Mouse (Mus musculus): ENCODE data around the gene AI467606. TPM values are rescaled to one million over a fixed set of nuclear protein-coding genes. Genes with fewer than 3 reads are reported as not detected.

Gene AI467606
- total and polyA plus RNA-seq, 2 experiments, result 0.28 to 1.2 TPM

GRCm38 (mm10) chr7:127136181-127137071 lies 45.3 kb downstream of the AI467606 start:
- DNase-seq (ENCODE audit: extremely low read depth, low read depth, low spot score), result no peak
- no peak for TF ChIP-seq POLR2A (IDR thresholded peaks at IDR 0.05; ENCODE audit: extremely low read depth, insufficient read depth, low read length)
- TF ChIP-seq CTCF (IDR thresholded peaks at IDR 0.05; ENCODE audit: low read depth, low read length), result no peak
- no peaks in the 10 kb centered on the region for H3K79me2 ChIP-seq (ENCODE audit: control insufficient read depth, insufficient read depth, low read length)
- H3K36me3 ChIP-seq (ENCODE audit: control insufficient read depth, insufficient read depth, low read length), result no peaks in the 10 kb centered on the region
- no peaks in the 10 kb centered on the region for H3K27me3 ChIP-seq (ENCODE audit: control insufficient read depth, insufficient read depth, low read length)
- WGBS, result 87% methylated on average over 22 of the region's 22 CpGs
- H3K4me3 ChIP-seq (ENCODE audit: insufficient read depth, low read depth, low read length), result no peak overlapping the region
- H3K27ac ChIP-seq (replicated peaks; ENCODE audit: insufficient read depth, low read depth, low read length), result no peak overlapping the region
- no peak overlapping the region for H3K9ac ChIP-seq (ENCODE audit: low read depth, low read length)
- H3K4me1 ChIP-seq (ENCODE audit: control insufficient read depth, insufficient read depth, low read length), result no peaks in the 10 kb centered on the region

GRCm38 (mm10) chr7:127137262-127138017 lies 46.3 kb downstream of the AI467606 start, which contains the start of gene Spn:
Gene Spn, minus strand, starts transcription at chr7:127137823.
- Histone ChIP-seq H3K36me3 (ENCODE audit: control insufficient read depth, insufficient read depth, low read length) (no peaks in the 10 kb centered on the region), H3K27me3 (ENCODE audit: control insufficient read depth, insufficient read depth, low read length) (no peaks in the 10 kb centered on the region), H3K79me2 (ENCODE audit: control insufficient read depth, insufficient read depth, low read length) (no peaks in the 10 kb centered on the region), H3K9ac (ENCODE audit: low read depth, low read length) (no peak within 1 kb of the TSS), H3K27ac (replicated peaks; ENCODE audit: insufficient read depth, low read depth, low read length) (no peak within 1 kb of the TSS), H3K4me3 (ENCODE audit: insufficient read depth, low read depth, low read length) (no peak within 1 kb of the TSS), H3K4me1 (ENCODE audit: control insufficient read depth, insufficient read depth, low read length) (no peaks in the 10 kb centered on the region)
- DNase-seq (ENCODE audit: extremely low read depth, low read depth, low spot score), result no peak
- TF ChIP-seq POLR2A (IDR thresholded peaks at IDR 0.05; ENCODE audit: extremely low read depth, insufficient read depth, low read length) (no peak), CTCF (IDR thresholded peaks at IDR 0.05; ENCODE audit: low read depth, low read length) (no peak)
- WGBS, result 74% methylated on average over 9 of the region's 9 CpGs

- no peaks in the 10 kb centered on the region for H3K36me3 ChIP-seq (ENCODE audit: control insufficient read depth, insufficient read depth, low read length)
- no peak for DNase-seq (ENCODE audit: extremely low read depth, low read depth, low spot score)
- no peak overlapping the region for H3K4me3 ChIP-seq (ENCODE audit: insufficient read depth, low read depth, low read length)
- H3K27me3 ChIP-seq (ENCODE audit: control insufficient read depth, insufficient read depth, low read length), result no peaks in the 10 kb centered on the region
- TF ChIP-seq POLR2A (IDR thresholded peaks at IDR 0.05; ENCODE audit: extremely low read depth, insufficient read depth, low read length) (no peak), CTCF (IDR thresholded peaks at IDR 0.05; ENCODE audit: low read depth, low read length) (no peak)
- H3K4me1 ChIP-seq (ENCODE audit: control insufficient read depth, insufficient read depth, low read length), result no peaks in the 10 kb centered on the region
- no peak overlapping the region for H3K9ac ChIP-seq (ENCODE audit: low read depth, low read length)
- H3K79me2 ChIP-seq (ENCODE audit: control insufficient read depth, insufficient read depth, low read length), result no peaks in the 10 kb centered on the region
- WGBS, result 95% methylated on average over 7 of the region's 7 CpGs
- no peak overlapping the region for H3K27ac ChIP-seq (replicated peaks; ENCODE audit: insufficient read depth, low read depth, low read length)
These were observed 47.9 kb downstream of the AI467606 start for GRCm38 (mm10) chr7:127139100-127139499.

DNA sequence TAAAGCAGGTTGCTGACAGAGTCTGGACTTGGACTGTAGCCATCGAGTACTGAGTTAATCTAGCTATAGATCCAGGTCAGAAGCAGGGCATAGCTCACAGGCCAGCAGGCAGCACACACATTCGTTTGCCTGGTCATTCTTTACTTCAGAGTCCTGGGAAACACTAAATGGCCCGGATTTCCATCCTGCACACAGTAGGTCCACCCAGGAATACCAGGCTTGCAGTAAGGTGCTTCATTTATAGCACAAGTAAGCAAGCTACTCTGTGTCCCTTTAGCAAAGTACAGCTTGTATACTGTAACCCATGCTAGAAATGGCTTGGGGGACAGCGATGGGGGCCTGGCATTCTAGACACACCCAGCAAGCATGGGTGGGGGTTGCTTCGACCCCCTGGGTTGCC lies 48.4 kb downstream of the AI467606 start:
- no peaks in the 10 kb centered on the region for H3K79me2 ChIP-seq (ENCODE audit: control insufficient read depth, insufficient read depth, low read length)
- no peak overlapping the region for H3K4me3 ChIP-seq (ENCODE audit: insufficient read depth, low read depth, low read length)
- H3K27ac ChIP-seq (replicated peaks; ENCODE audit: insufficient read depth, low read depth, low read length), result no peak overlapping the region
- TF ChIP-seq POLR2A (IDR thresholded peaks at IDR 0.05; ENCODE audit: extremely low read depth, insufficient read depth, low read length) (no peak), CTCF (IDR thresholded peaks at IDR 0.05; ENCODE audit: low read depth, low read length) (no peak)
- no peak for DNase-seq (ENCODE audit: extremely low read depth, low read depth, low spot score)
- H3K27me3 ChIP-seq (ENCODE audit: control insufficient read depth, insufficient read depth, low read length), result no peaks in the 10 kb centered on the region
- 45% methylated on average over 5 of the region's 5 CpGs for WGBS
- no peaks in the 10 kb centered on the region for H3K36me3 ChIP-seq (ENCODE audit: control insufficient read depth, insufficient read depth, low read length)
- H3K9ac ChIP-seq (ENCODE audit: low read depth, low read length), result no peak overlapping the region
- no peaks in the 10 kb centered on the region for H3K4me1 ChIP-seq (ENCODE audit: control insufficient read depth, insufficient read depth, low read length)

DNA sequence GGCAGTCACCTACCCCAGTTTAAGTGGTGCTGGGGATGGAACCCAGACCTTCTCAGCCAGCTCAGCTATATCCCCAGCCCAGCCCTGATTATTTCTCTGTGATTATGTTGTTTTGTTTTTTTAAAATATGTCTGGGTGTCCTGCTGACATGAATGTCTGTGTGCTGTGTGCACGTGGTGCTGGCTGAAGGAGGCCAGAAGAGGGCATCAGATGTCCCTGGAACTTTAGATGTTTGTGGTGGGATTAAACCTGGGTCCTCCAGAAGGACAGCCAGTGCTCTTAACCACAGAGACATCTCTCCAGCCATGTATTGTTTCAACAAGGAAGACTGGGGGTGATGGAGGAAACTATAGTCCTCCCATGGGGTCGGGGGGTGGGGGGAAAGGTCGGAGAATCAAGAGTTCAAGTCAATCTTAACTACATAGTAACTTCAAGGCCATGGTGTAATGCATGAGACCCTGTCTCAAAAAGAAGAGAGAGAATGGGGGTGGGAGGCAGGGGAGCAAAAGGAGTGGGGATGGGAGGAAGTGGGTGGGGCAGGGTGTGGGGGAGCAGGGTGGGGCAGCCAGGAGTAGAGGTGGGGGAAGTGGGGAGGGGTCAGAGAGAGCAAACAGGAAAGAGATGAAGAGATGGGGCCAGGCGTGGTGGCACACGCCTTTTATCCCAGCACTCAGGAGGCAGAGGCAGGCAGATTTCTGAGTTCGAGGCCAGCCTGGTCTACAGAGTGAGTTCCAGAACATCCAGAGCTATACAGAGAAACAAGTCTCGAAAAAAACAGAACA lies 49.7 kb downstream of the AI467606 start:
- no peak overlapping the region for H3K9ac ChIP-seq (ENCODE audit: low read depth, low read length)
- DNase-seq (ENCODE audit: extremely low read depth, low read depth, low spot score), result no peak
- H3K27ac ChIP-seq (replicated peaks; ENCODE audit: insufficient read depth, low read depth, low read length), result no peak overlapping the region
- H3K4me3 ChIP-seq (ENCODE audit: insufficient read depth, low read depth, low read length), result no peak overlapping the region
- H3K4me1 ChIP-seq (ENCODE audit: control insufficient read depth, insufficient read depth, low read length), result no peaks in the 10 kb centered on the region
- WGBS, result 74% methylated on average over 7 of the region's 7 CpGs
- no peaks in the 10 kb centered on the region for H3K36me3 ChIP-seq (ENCODE audit: control insufficient read depth, insufficient read depth, low read length)
- no peaks in the 10 kb centered on the region for H3K27me3 ChIP-seq (ENCODE audit: control insufficient read depth, insufficient read depth, low read length)
- TF ChIP-seq CTCF (IDR thresholded peaks at IDR 0.05; ENCODE audit: low read depth, low read length), result 0 out of 2 replicates have a peak, but pooled peaks have one; percentile 6
- no peak for TF ChIP-seq POLR2A (IDR thresholded peaks at IDR 0.05; ENCODE audit: extremely low read depth, insufficient read depth, low read length)
- H3K79me2 ChIP-seq (ENCODE audit: control insufficient read depth, insufficient read depth, low read length), result no peaks in the 10 kb centered on the region

All from liver, adult 2 months (tissue).